Mouse (Mus musculus): ENCODE measurements around the gene Fam166b.

GRCm38 (mm10) chr4:43432832-43433231 is 3.9 kb upstream of the Fam166b start:
- no peak for TF ChIP-seq CTCF (IDR thresholded peaks at IDR 0.05; ENCODE audit: insufficient read depth, low read length)
- TF ChIP-seq POLR2A (IDR thresholded peaks at IDR 0.05; ENCODE audit: borderline replicate concordance, extremely low read depth, low read depth, low read length), result no peak

Measured in lung, adult 2 months (tissue).